Mouse (Mus musculus) CH12.LX (cell line): Measurements from ENCODE around the gene Slc25a38. TPM values are rescaled to one million over a fixed set of nuclear protein-coding genes. Genes with fewer than 3 reads are reported as not detected.

Experiments used
- DNase-seq: peaks from one replicate; pipeline ENCODE4 v3.0.0-alpha.2; 2013; ENCODE audit errors: extremely low read depth
- H3K27ac ChIP-seq: 2 replicates; pipeline ENCODE4 v1.5.1; 2012; ENCODE audit warnings: low read depth, mild to moderate bottlenecking, control low read depth, moderate library complexity; ENCODE audit not compliant: insufficient read depth
- H3K27me3 ChIP-seq: replicated peaks from 2 replicates; pipeline ENCODE3; 2012; ENCODE audit warnings: inconsistent platforms
- H3K36me3 ChIP-seq, 2 experiments: replicated peaks in 1 of 2; 2 replicates each; pipeline versions ENCODE3 to v1.6.1; 2012; ENCODE audit warnings: inconsistent platforms in 1 of 2, low read length in 1 of 2, mild to moderate bottlenecking in 1 of 2, mixed read lengths in 1 of 2, moderate library complexity in 1 of 2; ENCODE audit not compliant: control insufficient read depth in 1 of 2, insufficient read depth in 1 of 2
- H3K4me1 ChIP-seq, 2 experiments: 2 replicates each; pipeline ENCODE4 v1.6.1; 2012; ENCODE audit warnings: inconsistent platforms in 1 of 2, moderate library complexity in 1 of 2; ENCODE audit not compliant: insufficient read depth in 2 of 2, control insufficient read depth in 1 of 2
- H3K4me2 ChIP-seq: 2 replicates; pipeline ENCODE4 v1.6.1; 2012; ENCODE audit warnings: low read depth, mild to moderate bottlenecking, control low read depth; ENCODE audit not compliant: poor library complexity, insufficient read depth, severe bottlenecking
- H3K4me3 ChIP-seq, 3 experiments: fragments of 150-350 bp in 1 of 3; sonication (generic) in 1 of 3; replicated peaks in 1 of 3; 2 replicates each; pipeline versions ENCODE3 to v1.5.1; 2011 to 2012; ENCODE audit warnings: low read depth in 2 of 3, low read length in 2 of 3, mild to moderate bottlenecking in 2 of 3, moderate library complexity in 2 of 3, control low read depth in 1 of 3, improper control_type of control experiment in 1 of 3, inconsistent platforms in 1 of 3, mixed read lengths in 1 of 3; ENCODE audit not compliant: poor library complexity in 1 of 3
- H3K79me2 ChIP-seq: replicated peaks from 2 replicates; pipeline ENCODE4 v1.6.1; 2012; ENCODE audit warnings: mild to moderate bottlenecking, moderate library complexity; ENCODE audit not compliant: control insufficient read depth, poor library complexity, insufficient read depth, severe bottlenecking; ENCODE audit errors: extremely low read depth
- H3K9ac ChIP-seq: 2 replicates; pipeline ENCODE4 v1.6.1; 2012; ENCODE audit warnings: low read depth, mild to moderate bottlenecking, control low read depth, moderate library complexity; ENCODE audit not compliant: insufficient read depth
- H3K9me3 ChIP-seq: replicated peaks from 2 replicates; pipeline ENCODE3; 2012; ENCODE audit warnings: low read length, inconsistent platforms, mixed read lengths
- BHLHE40 ChIP-seq: IDR thresholded peaks from 2 replicates; pipeline ENCODE4 v1.6.1; 2011; ENCODE audit warnings: mild to moderate bottlenecking, low read depth, low read length, improper control_type of control experiment
- CHD2 ChIP-seq: IDR thresholded peaks from 2 replicates; pipeline ENCODE4 v1.6.1; 2011; ENCODE audit warnings: low read length, improper control_type of control experiment
- CTCF ChIP-seq, 2 experiments: IDR thresholded peaks in 1 of 2; conservative IDR thresholded peaks in 1 of 2; 2 replicates each; pipeline ENCODE4 v1.5.1; 2011 to 2012; ENCODE audit warnings: low read depth in 2 of 2, low read length in 2 of 2, improper control_type of control experiment in 1 of 2, inconsistent platforms in 1 of 2, mild to moderate bottlenecking in 1 of 2, moderate library complexity in 1 of 2
- ELF1 ChIP-seq: IDR thresholded peaks from 2 replicates; pipeline ENCODE4 v1.6.1; 2014; ENCODE audit warnings: low read depth, mild to moderate bottlenecking, inconsistent platforms, low read length, improper control_type of control experiment
- EP300 ChIP-seq: IDR thresholded peaks from 2 replicates; pipeline ENCODE4 v1.6.1; 2011; ENCODE audit warnings: low read length, improper control_type of control experiment
- ETS1 ChIP-seq: conservative IDR thresholded peaks from 2 replicates; pipeline ENCODE4 v1.6.1; 2012; ENCODE audit warnings: low read depth, mild to moderate bottlenecking, inconsistent platforms, low read length, improper control_type of control experiment, moderate library complexity
- GABPA ChIP-seq: IDR thresholded peaks from 2 replicates; pipeline ENCODE4 v1.6.1; 2012; ENCODE audit warnings: low read depth, low read length, improper control_type of control experiment, inconsistent platforms; ENCODE audit not compliant: insufficient replicate concordance
- HCFC1 ChIP-seq: IDR thresholded peaks from 2 replicates; pipeline ENCODE4 v1.6.1; 2012; ENCODE audit warnings: low read depth, mild to moderate bottlenecking, inconsistent platforms, low read length, improper control_type of control experiment
- IRF4 ChIP-seq: IDR thresholded peaks from 2 replicates; pipeline ENCODE4 v1.6.1; 2014; ENCODE audit warnings: low read depth, mild to moderate bottlenecking, inconsistent platforms, low read length, improper control_type of control experiment
- JUN ChIP-seq: IDR thresholded peaks from 2 replicates; pipeline ENCODE4 v1.6.1; 2011; ENCODE audit warnings: low read depth, mild to moderate bottlenecking, low read length, improper control_type of control experiment, moderate library complexity; ENCODE audit not compliant: insufficient read depth
- JUND ChIP-seq: conservative IDR thresholded peaks from 2 replicates; pipeline ENCODE4 v1.6.1; 2011; ENCODE audit warnings: low read depth, low read length, improper control_type of control experiment
- KAT2A ChIP-seq: IDR thresholded peaks from 2 replicates; pipeline ENCODE4 v1.6.1; 2012; ENCODE audit warnings: low read length, improper control_type of control experiment, inconsistent platforms; ENCODE audit not compliant: insufficient replicate concordance
- MAFK ChIP-seq: IDR thresholded peaks from 2 replicates; pipeline ENCODE4 v1.6.1; 2011; ENCODE audit warnings: low read length, improper control_type of control experiment; ENCODE audit not compliant: insufficient replicate concordance
- MAX ChIP-seq: IDR thresholded peaks from 2 replicates; pipeline ENCODE4 v1.6.1; 2011; ENCODE audit warnings: low read length, improper control_type of control experiment
- MAZ ChIP-seq: IDR thresholded peaks from 2 replicates; pipeline ENCODE4 v1.6.1; 2012; ENCODE audit warnings: low read depth, mild to moderate bottlenecking, inconsistent platforms, low read length, improper control_type of control experiment, moderate library complexity
- MXI1 ChIP-seq: IDR thresholded peaks from 2 replicates; pipeline ENCODE4 v1.6.1; 2011; ENCODE audit warnings: mild to moderate bottlenecking, low read depth, low read length, improper control_type of control experiment
- MYC ChIP-seq: IDR thresholded peaks from 2 replicates; pipeline ENCODE4 v1.6.1; 2011; ENCODE audit warnings: low read depth, mild to moderate bottlenecking, improper control_type of control experiment, low read length
- NELFE ChIP-seq: IDR thresholded peaks from 2 replicates; pipeline ENCODE4 v1.6.1; 2011; ENCODE audit warnings: low read depth, low read length, improper control_type of control experiment
- PAX5 ChIP-seq: IDR thresholded peaks from 2 replicates; pipeline ENCODE4 v1.6.1; 2012; ENCODE audit warnings: low read length, inconsistent platforms, mixed read lengths
- POLR2AphosphoS2 ChIP-seq: IDR thresholded peaks from 2 replicates; pipeline ENCODE4 v1.6.1; 2011; ENCODE audit warnings: low read depth, low read length, improper control_type of control experiment
- RAD21 ChIP-seq: IDR thresholded peaks from 2 replicates; pipeline ENCODE4 v1.6.1; 2011; ENCODE audit warnings: low read depth, mild to moderate bottlenecking, low read length, improper control_type of control experiment, moderate library complexity
- RCOR1 ChIP-seq: conservative IDR thresholded peaks from 2 replicates; pipeline ENCODE4 v1.6.1; 2012; ENCODE audit warnings: low read depth, mild to moderate bottlenecking, inconsistent platforms, low read length, improper control_type of control experiment
- SIN3A ChIP-seq: IDR thresholded peaks from 2 replicates; pipeline ENCODE4 v1.6.1; 2012; ENCODE audit warnings: low read length, improper control_type of control experiment, inconsistent platforms
- SMC3 ChIP-seq: IDR thresholded peaks from 2 replicates; pipeline ENCODE4 v1.6.1; 2011; ENCODE audit warnings: low read depth, low read length, improper control_type of control experiment
- TCF12 ChIP-seq: IDR thresholded peaks from 2 replicates; pipeline ENCODE4 v1.6.1; 2014; ENCODE audit warnings: low read depth, mild to moderate bottlenecking, inconsistent platforms, low read length, improper control_type of control experiment
- UBTF ChIP-seq: IDR thresholded peaks from 2 replicates; pipeline ENCODE4 v1.6.1; 2012; ENCODE audit warnings: low read depth, mild to moderate bottlenecking, inconsistent platforms, low read length, improper control_type of control experiment, moderate library complexity
- USF1 ChIP-seq: IDR thresholded peaks from 2 replicates; pipeline ENCODE4 v1.6.1; 2014; ENCODE audit warnings: low read depth, mild to moderate bottlenecking, inconsistent platforms, low read length, improper control_type of control experiment
- USF2 ChIP-seq: conservative IDR thresholded peaks from 2 replicates; pipeline ENCODE4 v1.6.1; 2011; ENCODE audit warnings: low read depth, low read length, improper control_type of control experiment
- ZC3H11A ChIP-seq: IDR thresholded peaks from 2 replicates; pipeline ENCODE4 v1.6.1; 2012; ENCODE audit warnings: low read depth, mild to moderate bottlenecking, inconsistent platforms, low read length, improper control_type of control experiment
- ZKSCAN1 ChIP-seq: IDR thresholded peaks from 2 replicates; pipeline ENCODE4 v1.6.1; 2012; ENCODE audit warnings: low read depth, inconsistent platforms, low read length, improper control_type of control experiment, borderline replicate concordance
- ZMIZ1 ChIP-seq: IDR thresholded peaks from 2 replicates; pipeline ENCODE4 v1.6.1; 2012; ENCODE audit warnings: low read depth, mild to moderate bottlenecking, inconsistent platforms, low read length, improper control_type of control experiment
- dilution Hi-C: fragments of 300-500 bp; cut with MboI; formaldehyde crosslinking; loops from 2 replicates; pipeline ENCODE4 v1.14.3; 2020; ENCODE audit warnings: low sequenced_read_pairs; ENCODE audit not compliant: extremely low pct_unique_long_range_greater_than_20kb, extremely low pct_ligation_motif_present
- in situ Hi-C: fragments of 300-500 bp; cut with MboI; formaldehyde crosslinking; loops from 3 replicates; pipeline ENCODE4 v1.14.3; 2019; ENCODE audit warnings: low sequenced_read_pairs, low pct_ligation_motif_present, low pct_unique_long_range_greater_than_20kb, mixed read lengths
- polyA plus RNA-seq: library from polyadenylated mRNA; unstranded; fragments of >175 nt; gene quantifications from 2 replicates; pipeline ENCODE4 v1.2.1, GENCODE M21; 2012; ENCODE audit warnings: low read depth; ENCODE audit not compliant: insufficient read length
- total RNA-seq, 2 experiments: library from RNA; depleted of rRNA; stranded (reverse); fragments of 300-350 nt in 1 of 2; fragments of >200 nt in 1 of 2; gene quantifications; 2 replicates each; pipeline ENCODE4 v1.2.3; 2012 to 2014

Gene Slc25a38
- total and polyA plus RNA-seq, 3 experiments = 20.3 to 24.4 (median 22.3) TPM

DNA sequence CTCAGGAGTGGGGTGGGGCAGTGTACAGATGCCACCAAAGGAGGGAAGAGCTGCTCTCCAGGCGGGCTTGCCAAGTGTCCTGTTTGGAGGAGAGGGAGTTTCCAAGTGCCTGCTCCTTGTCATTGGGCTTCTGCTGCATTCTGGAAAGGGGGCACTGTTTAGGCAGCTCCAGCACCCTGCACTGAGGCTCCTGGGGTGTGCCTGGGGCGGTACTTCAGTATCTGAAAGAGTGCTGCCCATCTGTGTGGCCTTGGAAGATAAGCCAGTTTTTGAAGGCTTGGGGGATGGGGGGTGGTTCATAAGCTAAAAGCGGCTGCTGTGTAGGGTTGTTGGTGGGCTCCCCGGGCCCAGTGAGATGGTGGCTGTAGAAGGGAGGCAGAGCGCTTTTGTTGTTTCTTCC lies 5.4 kb downstream of the Slc25a38 start:
- TF ChIP-seq JUN (no peak), CTCF (conservative IDR thresholded peaks at IDR 0.05 in 1 of 2, IDR thresholded peaks at IDR 0.05 in 1 of 2; ENCODE audit: low read depth in 2 of 2, low read length in 2 of 2) (no peak), MXI1 (no peak), ELF1 (no peak), JUND (no peak), RCOR1 (no peak), USF1 (no peak), NELFE (no peak), KAT2A (no peak), MAFK (no peak), BHLHE40 (no peak), IRF4 (no peak), SIN3A (no peak), CHD2 (no peak), HCFC1 (no peak), TCF12 (no peak)
- TF ChIP-seq, all 38 proteins: peak for 0
- in situ Hi-C loops = no loop called here
- Histone ChIP-seq H3K4me1 (peaks cover 12 to 48% of the 10 kb centered on the region in 2 experiments), H3K79me2 (peaks cover 13% of the 10 kb centered on the region), H3K4me3 (no peak overlapping the region), H3K27me3 (no peaks in the 10 kb centered on the region), H3K9me3 (no peaks in the 10 kb centered on the region), H3K9ac (peak overlapping the region; percentile 50; the same call in 1 of the 2 replicates), H3K36me3 (peaks cover 31 to 47% of the 10 kb centered on the region in 2 experiments), H3K27ac (peak overlapping the region; percentile 1; the same call in 1 of the 2 replicates), H3K4me2 (peak overlapping the region; percentile 69)
- dilution Hi-C loops = no loop called here
- DNase-seq = no peak

DNA sequence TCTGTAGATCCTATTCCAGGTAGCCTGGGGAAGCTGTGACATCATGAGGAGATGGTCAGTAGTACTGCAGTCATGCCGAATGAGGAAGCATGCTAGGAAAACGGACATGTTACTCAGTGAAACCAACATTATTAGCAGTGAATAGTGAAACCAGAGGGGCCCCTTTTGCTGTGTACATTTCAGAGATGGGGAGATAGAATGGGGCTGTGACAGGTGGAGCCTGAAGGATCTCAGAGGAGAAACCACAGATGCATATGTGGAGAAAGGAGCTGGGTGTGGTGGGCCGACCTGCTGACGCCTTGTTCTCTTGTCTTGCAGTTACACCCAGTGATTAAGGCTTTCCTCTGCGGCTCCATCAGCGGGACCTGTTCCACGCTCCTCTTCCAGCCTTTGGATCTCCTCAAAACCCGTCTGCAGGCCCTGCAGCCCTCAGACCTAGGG lies 6.0 kb downstream of the Slc25a38 start:
- Histone ChIP-seq H3K79me2 (peaks cover 12% of the 10 kb centered on the region), H3K36me3 (peaks cover 36 to 54% of the 10 kb centered on the region in 2 experiments), H3K27me3 (no peaks in the 10 kb centered on the region), H3K4me2 (peak overlapping the region; percentile 69), H3K9me3 (no peaks in the 10 kb centered on the region), H3K4me1 (peaks cover 12 to 46% of the 10 kb centered on the region in 2 experiments), H3K4me3 (no peak overlapping the region), H3K27ac (peak overlapping the region; percentile 60; the same call in 1 of the 2 replicates), H3K9ac (peak overlapping the region; percentile 50)
- dilution Hi-C loops = no loop called here
- no peak for DNase-seq
- in situ Hi-C loops = no loop called here
- TF ChIP-seq ZMIZ1 (no peak), POLR2AphosphoS2 (no peak), UBTF (no peak), IRF4 (peak; percentile 80), NELFE (no peak), ETS1 (no peak), MYC (no peak), ZC3H11A (no peak), ZKSCAN1 (no peak), GABPA (no peak), SMC3 (no peak), ELF1 (no peak), MXI1 (0 out of 2 replicates have a peak, but pooled peaks have one; percentile 43), MAZ (no peak), TCF12 (0 out of 2 replicates have a peak, but pooled peaks have one; percentile 37), USF2 (no peak), CHD2 (no peak), RAD21 (no peak), MAX (peak; percentile 54; the same call in 1 of the 2 replicates), EP300 (peak; percentile 68; the same call in 1 of the 2 replicates), RCOR1 (0 out of 2 replicates have a peak, but pooled peaks have one; percentile 23), MAFK (no peak), JUND (no peak), SIN3A (no peak; the same call in 1 of the 2 replicates), CTCF (conservative IDR thresholded peaks at IDR 0.05 in 1 of 2, IDR thresholded peaks at IDR 0.05 in 1 of 2; ENCODE audit: low read depth in 2 of 2, low read length in 2 of 2) (no peak), JUN (no peak), PAX5 (no peak)
